Mouse (Mus musculus): Measurements from ENCODE around the gene Tyk2.

GRCm38 (mm10) chr9:21074173-21074572, 56.9 kb downstream of the Tyk2 start:
- TF ChIP-seq CTCF (IDR thresholded peaks at IDR 0.05; ENCODE audit: low read depth) (no peak), EP300 (IDR thresholded peaks at IDR 0.05; ENCODE audit: low read depth) (no peak)

All from liver, embryonic 14.5 days (tissue).